Mouse (Mus musculus) limb, embryonic 11.5 days (tissue): ENCODE measurements at regions not wholly inside any gene's neighbourhood (a gene's known extent, or its start where the extent isn't known, plus 50 kb on each side); places are given as distances from the start of the nearest gene placed in this dataset.
A peak's percentile ranks its signal among the peaks of the same experiment; 100 is the strongest.

Experiments used
- ATAC-seq: fragments of 200-750 bp; cut with Nextera tagmentation; 2 replicates; pipeline ENCODE4 v1.8.0; 2017; ENCODE audit warnings: low read depth; ENCODE audit not compliant: insufficient number of reproducible peaks, low FRiP score, low TSS enrichment
- DNase-seq: peaks from one replicate; pipeline ENCODE4 v3.0.0-alpha.2; 2015; ENCODE audit warnings: low spot score
- H3K27ac ChIP-seq: fragments of 300-500 bp; sonication (generic); replicated peaks from 2 replicates; pipeline ENCODE4 v1.5.1; 2014; ENCODE audit warnings: low read depth, mild to moderate bottlenecking, low read length
- H3K27me3 ChIP-seq: fragments of 300-500 bp; sonication (generic); 2 replicates; pipeline ENCODE4 v1.6.1; 2014; ENCODE audit warnings: mild to moderate bottlenecking, low read length, mixed read lengths; ENCODE audit not compliant: control insufficient read depth, insufficient read depth
- H3K36me3 ChIP-seq: fragments of 300-500 bp; sonication (generic); 2 replicates; pipeline ENCODE4 v1.6.1; 2014; ENCODE audit warnings: mild to moderate bottlenecking, low read length, moderate library complexity, mixed read lengths; ENCODE audit not compliant: control insufficient read depth, insufficient read depth
- H3K4me1 ChIP-seq: fragments of 300-500 bp; sonication (generic); 2 replicates; pipeline ENCODE4 v1.6.1; 2014; ENCODE audit warnings: low read length, mixed read lengths; ENCODE audit not compliant: control insufficient read depth, insufficient read depth
- H3K4me2 ChIP-seq: fragments of 300-500 bp; sonication (generic); 2 replicates; pipeline ENCODE4 v1.6.1; 2014; ENCODE audit warnings: low read depth, mild to moderate bottlenecking, moderate library complexity; ENCODE audit not compliant: severe bottlenecking
- H3K4me3 ChIP-seq: fragments of 300-500 bp; sonication (generic); 2 replicates; pipeline ENCODE4 v1.5.1; 2014; ENCODE audit warnings: low read depth, low read length
- H3K9ac ChIP-seq: fragments of 300-500 bp; sonication (generic); 2 replicates; pipeline ENCODE4 v1.6.1; 2014; ENCODE audit warnings: mild to moderate bottlenecking, low read length
- H3K9me3 ChIP-seq: fragments of 300-500 bp; sonication (generic); 2 replicates; pipeline ENCODE4 v1.6.1; 2016; ENCODE audit warnings: low read length; ENCODE audit not compliant: control insufficient read depth
- WGBS: fragments of 180-500 bp; shearing (Covaris S2); extraction: QIAGEN DNeasy Blood & Tissue Kit; methylation state at CpG from one replicate; pipeline ENCODE4 v1.1.7; 2014; 5-methylcytosine and 5-hydroxymethylcytosine counted together

- H3K27me3 ChIP-seq = no peaks in the 10 kb centered on the region
- no peaks in the 10 kb centered on the region for H3K4me1 ChIP-seq
- ATAC-seq = no peak
- no peak overlapping the region for H3K4me3 ChIP-seq
- WGBS = 85% methylated on average over 2 of the region's 2 CpGs
- H3K27ac ChIP-seq = no peak overlapping the region
- no peaks in the 10 kb centered on the region for H3K36me3 ChIP-seq
- H3K9me3 ChIP-seq = no peaks in the 10 kb centered on the region
- H3K4me2 ChIP-seq = no peak overlapping the region
- H3K9ac ChIP-seq = no peak overlapping the region
- no peak for DNase-seq
Measured at GRCm38 (mm10) chr9:47433185-47433584, 96.8 kb upstream of the Cadm1 start.

- WGBS = 93% methylated on average over 2 of the region's 2 CpGs
- Histone ChIP-seq H3K4me3 (no peak overlapping the region), H3K27me3 (no peaks in the 10 kb centered on the region), H3K9ac (no peak overlapping the region), H3K9me3 (no peaks in the 10 kb centered on the region), H3K4me2 (no peak overlapping the region), H3K36me3 (no peaks in the 10 kb centered on the region), H3K27ac (no peak overlapping the region), H3K4me1 (no peaks in the 10 kb centered on the region)
- DNase-seq = no peak
- no peak for ATAC-seq
Measured at GRCm38 (mm10) chr9:47434091-47434490, 95.9 kb upstream of the Cadm1 start.

GRCm38 (mm10) chr9:47438976-47439375 lies 91.0 kb upstream of the Cadm1 start:
- H3K4me1 ChIP-seq = no peaks in the 10 kb centered on the region
- no peak for ATAC-seq
- no peak for DNase-seq
- H3K9me3 ChIP-seq = no peaks in the 10 kb centered on the region
- WGBS = 70% methylated on average over 4 of the region's 4 CpGs
- no peak overlapping the region for H3K27ac ChIP-seq
- H3K4me3 ChIP-seq = no peak overlapping the region
- no peaks in the 10 kb centered on the region for H3K27me3 ChIP-seq
- no peaks in the 10 kb centered on the region for H3K36me3 ChIP-seq
- no peak overlapping the region for H3K4me2 ChIP-seq
- no peak overlapping the region for H3K9ac ChIP-seq

- no peaks in the 10 kb centered on the region for H3K4me1 ChIP-seq
- H3K9me3 ChIP-seq = no peaks in the 10 kb centered on the region
- H3K36me3 ChIP-seq = no peaks in the 10 kb centered on the region
- peak; percentile 25 for DNase-seq
- H3K4me3 ChIP-seq = no peak overlapping the region
- peak overlapping the region; percentile 18; the same call in 1 of the 2 replicates for H3K4me2 ChIP-seq
- H3K27me3 ChIP-seq = no peaks in the 10 kb centered on the region
- WGBS = 26% methylated on average over 11 of the region's 11 CpGs
- ATAC-seq = no peak
- no peak overlapping the region for H3K27ac ChIP-seq
- H3K9ac ChIP-seq = no peak overlapping the region
Measured at GRCm38 (mm10) chr9:47439506-47439905, 90.5 kb upstream of the Cadm1 start.

GRCm38 (mm10) chr9:47440128-47440527 lies 89.8 kb upstream of the Cadm1 start:
- H3K36me3 ChIP-seq = no peaks in the 10 kb centered on the region
- WGBS = 33% methylated on average over 6 of the region's 6 CpGs
- H3K27ac ChIP-seq = no peak overlapping the region
- peak overlapping the region; percentile 18; the same call in 1 of the 2 replicates for H3K4me2 ChIP-seq
- no peaks in the 10 kb centered on the region for H3K9me3 ChIP-seq
- H3K9ac ChIP-seq = no peak overlapping the region
- no peak for DNase-seq
- no peaks in the 10 kb centered on the region for H3K27me3 ChIP-seq
- no peaks in the 10 kb centered on the region for H3K4me1 ChIP-seq
- no peak overlapping the region for H3K4me3 ChIP-seq
- ATAC-seq = no peak

- DNase-seq (no peak), ATAC-seq (no peak)
- Histone ChIP-seq H3K4me1 (no peaks in the 10 kb centered on the region), H3K4me2 (no peak overlapping the region), H3K36me3 (no peaks in the 10 kb centered on the region), H3K4me3 (no peak overlapping the region), H3K9ac (no peak overlapping the region), H3K27me3 (no peaks in the 10 kb centered on the region), H3K9me3 (no peaks in the 10 kb centered on the region), H3K27ac (no peak overlapping the region)
- WGBS = 89% methylated on average over 8 of the region's 8 CpGs
Measured at GRCm38 (mm10) chr9:47441155-47441554, 88.8 kb upstream of the Cadm1 start.

GRCm38 (mm10) chr9:47444168-47444567 lies 85.8 kb upstream of the Cadm1 start:
- no peak overlapping the region for H3K4me2 ChIP-seq
- no peak overlapping the region for H3K27ac ChIP-seq
- H3K9ac ChIP-seq = no peak overlapping the region
- H3K4me3 ChIP-seq = no peak overlapping the region
- DNase-seq = no peak
- H3K27me3 ChIP-seq = no peaks in the 10 kb centered on the region
- WGBS = 78% methylated on average over 2 of the region's 2 CpGs
- no peak for ATAC-seq
- H3K36me3 ChIP-seq = no peaks in the 10 kb centered on the region
- no peaks in the 10 kb centered on the region for H3K9me3 ChIP-seq
- H3K4me1 ChIP-seq = no peaks in the 10 kb centered on the region

GRCm38 (mm10) chr9:47444752-47445151 lies 85.2 kb upstream of the Cadm1 start:
- no peaks in the 10 kb centered on the region for H3K36me3 ChIP-seq
- H3K4me3 ChIP-seq = no peak overlapping the region
- ATAC-seq (no peak), DNase-seq (no peak)
- no peak overlapping the region for H3K9ac ChIP-seq
- 44% methylated on average over 1 of the region's 1 CpGs for WGBS
- H3K27ac ChIP-seq = no peak overlapping the region
- no peak overlapping the region for H3K4me2 ChIP-seq
- H3K4me1 ChIP-seq = no peaks in the 10 kb centered on the region
- H3K27me3 ChIP-seq = no peaks in the 10 kb centered on the region
- H3K9me3 ChIP-seq = no peaks in the 10 kb centered on the region

- WGBS = 79% methylated on average over 6 of the region's 6 CpGs
- no peaks in the 10 kb centered on the region for H3K36me3 ChIP-seq
- no peaks in the 10 kb centered on the region for H3K9me3 ChIP-seq
- H3K4me1 ChIP-seq = no peaks in the 10 kb centered on the region
- no peak overlapping the region for H3K27ac ChIP-seq
- DNase-seq (no peak), ATAC-seq (no peak)
- no peak overlapping the region for H3K4me2 ChIP-seq
- H3K9ac ChIP-seq = no peak overlapping the region
- no peaks in the 10 kb centered on the region for H3K27me3 ChIP-seq
- no peak overlapping the region for H3K4me3 ChIP-seq
Measured at GRCm38 (mm10) chr9:47445332-47445731, 84.6 kb upstream of the Cadm1 start.
